Mouse (Mus musculus): ENCODE measurements around the gene Tln2. TPM values are rescaled to one million over a fixed set of nuclear protein-coding genes. Genes with fewer than 3 reads are reported as not detected.

Gene Tln2
- polyA plus RNA-seq (2014; fragmentation: Illumina TruSeq; extraction: RNeasy Lipid Tissue Mini Kit (QIAGEN cat#74804); ENCODE audit: low read depth, low replicate concordance), result 3.0 TPM

DNA sequence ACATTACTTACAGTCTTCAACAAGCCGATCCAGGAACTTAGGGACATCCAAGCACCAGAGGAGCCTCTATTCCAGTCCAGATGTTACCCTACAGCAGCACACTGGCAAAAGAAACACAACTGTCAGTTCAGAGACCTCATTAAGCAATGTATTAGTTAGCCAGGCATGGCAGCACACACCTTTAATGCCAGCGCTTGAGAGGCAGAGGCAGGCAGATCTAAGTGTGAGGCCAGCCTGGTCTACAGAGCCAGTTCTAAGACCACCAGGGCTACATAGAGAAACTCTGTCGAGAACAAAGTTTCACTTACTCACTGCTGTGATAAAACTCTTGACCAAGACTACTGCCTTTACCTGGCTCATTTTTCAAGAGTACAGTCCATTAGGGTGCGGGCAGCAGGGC, at the start of gene Tln2:
Tln2 (minus strand) TSS at position 101 of the 400 bp plus-strand sequence.

Other genes starting within 250 kb of the Tln2 start
- 0.35 TPM for gene C2cd4b, start 199.7 kb upstream of the Tln2 start, polyA plus RNA-seq (2014; fragmentation: Illumina TruSeq; extraction: RNeasy Lipid Tissue Mini Kit (QIAGEN cat#74804); ENCODE audit: low read depth, low replicate concordance)

Data from sigmoid colon, adult 10 weeks (tissue).